Mouse (Mus musculus): ENCODE data around the gene Tchp. TPM values are rescaled to one million over a fixed set of nuclear protein-coding genes. Genes with fewer than 3 reads are reported as not detected.

The Tchp gene
- polyA plus RNA-seq, 1 experiment from 2014 or later, result 9.6 TPM

DNA sequence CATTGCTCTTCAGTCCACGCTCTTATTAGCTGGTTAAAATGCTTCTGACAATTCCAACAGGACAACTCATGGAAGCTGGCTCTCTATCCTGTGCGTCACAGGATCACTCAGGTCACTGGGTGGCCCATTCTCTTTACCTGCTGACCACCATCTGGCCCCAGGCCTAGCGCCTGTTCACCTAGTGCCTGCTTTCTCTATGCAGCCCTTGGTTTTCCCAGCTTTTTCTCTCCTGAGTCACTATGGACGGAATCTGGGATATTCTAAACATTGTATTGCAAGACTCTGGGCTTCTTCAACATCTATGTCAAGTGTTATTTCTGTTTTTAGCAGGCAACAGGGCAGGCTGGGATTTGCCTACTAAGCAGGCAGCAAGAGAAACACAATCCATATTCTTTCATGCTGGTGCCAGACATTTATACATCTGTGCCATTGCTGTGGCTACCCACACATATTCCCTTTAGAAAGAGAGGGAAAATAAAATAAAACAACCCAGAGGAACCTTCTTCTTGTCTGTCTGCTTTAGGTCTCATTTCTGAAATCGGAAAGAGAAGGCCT lies 52.1 kb downstream of the Tchp start:
- Histone ChIP-seq H3K4me2 (ENCODE audit: low read depth, low read length) (no peak overlapping the region), H3K36me3 (ENCODE audit: control insufficient read depth, insufficient read depth) (peaks cover 50% of the 10 kb centered on the region), H3K9me3 (replicated peaks; ENCODE audit: control insufficient read depth, low read length) (no peaks in the 10 kb centered on the region), H3K4me3 (ENCODE audit: low read length) (no peak overlapping the region), H3K4me1 (ENCODE audit: control insufficient read depth, insufficient read depth, low read length) (no peaks in the 10 kb centered on the region), H3K9ac (ENCODE audit: low read length) (no peak overlapping the region), H3K27me3 (ENCODE audit: control insufficient read depth, insufficient read depth, low read length) (no peaks in the 10 kb centered on the region), H3K27ac (ENCODE audit: low read length) (no peak overlapping the region)
- 90% methylated on average over 5 of the region's 5 CpGs for WGBS
- no peak for ATAC-seq (replicated peaks; ENCODE audit: extremely low read depth, insufficient read depth, low FRiP score)

DNA sequence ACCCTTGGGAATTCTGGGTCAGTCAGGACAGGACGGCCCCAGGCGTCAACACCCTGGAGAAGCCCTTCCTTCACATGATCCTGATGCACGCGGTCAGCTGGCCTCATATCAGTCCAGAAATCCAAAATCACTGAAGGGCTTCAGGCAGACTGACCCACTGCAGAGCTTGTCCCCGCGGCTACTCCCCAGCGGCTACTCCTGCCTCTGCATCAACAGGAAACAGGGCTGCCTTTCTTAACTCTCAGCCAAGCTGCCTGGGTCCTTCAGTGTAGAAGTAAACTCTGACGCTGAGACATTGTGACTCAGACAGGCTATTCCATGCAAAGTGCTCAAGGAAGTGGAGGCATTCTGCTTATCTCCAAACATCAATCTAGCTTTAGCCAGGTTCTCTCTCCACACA lies 54.4 kb downstream of the Tchp start:
- no peaks in the 10 kb centered on the region for H3K27me3 ChIP-seq (ENCODE audit: control insufficient read depth, insufficient read depth, low read length)
- H3K4me2 ChIP-seq (ENCODE audit: low read depth, low read length), result no peak overlapping the region
- no peak overlapping the region for H3K27ac ChIP-seq (ENCODE audit: low read length)
- H3K9ac ChIP-seq (ENCODE audit: low read length), result no peak overlapping the region
- H3K4me1 ChIP-seq (ENCODE audit: control insufficient read depth, insufficient read depth, low read length), result no peaks in the 10 kb centered on the region
- no peak overlapping the region for H3K4me3 ChIP-seq (ENCODE audit: low read length)
- peaks cover 49% of the 10 kb centered on the region for H3K36me3 ChIP-seq (ENCODE audit: control insufficient read depth, insufficient read depth)
- ATAC-seq (replicated peaks; ENCODE audit: extremely low read depth, insufficient read depth, low FRiP score), result peak; percentile 43; the same call in 1 of the 2 replicates
- no peaks in the 10 kb centered on the region for H3K9me3 ChIP-seq (replicated peaks; ENCODE audit: control insufficient read depth, low read length)
- WGBS, result 44% methylated on average over 8 of the region's 8 CpGs

DNA sequence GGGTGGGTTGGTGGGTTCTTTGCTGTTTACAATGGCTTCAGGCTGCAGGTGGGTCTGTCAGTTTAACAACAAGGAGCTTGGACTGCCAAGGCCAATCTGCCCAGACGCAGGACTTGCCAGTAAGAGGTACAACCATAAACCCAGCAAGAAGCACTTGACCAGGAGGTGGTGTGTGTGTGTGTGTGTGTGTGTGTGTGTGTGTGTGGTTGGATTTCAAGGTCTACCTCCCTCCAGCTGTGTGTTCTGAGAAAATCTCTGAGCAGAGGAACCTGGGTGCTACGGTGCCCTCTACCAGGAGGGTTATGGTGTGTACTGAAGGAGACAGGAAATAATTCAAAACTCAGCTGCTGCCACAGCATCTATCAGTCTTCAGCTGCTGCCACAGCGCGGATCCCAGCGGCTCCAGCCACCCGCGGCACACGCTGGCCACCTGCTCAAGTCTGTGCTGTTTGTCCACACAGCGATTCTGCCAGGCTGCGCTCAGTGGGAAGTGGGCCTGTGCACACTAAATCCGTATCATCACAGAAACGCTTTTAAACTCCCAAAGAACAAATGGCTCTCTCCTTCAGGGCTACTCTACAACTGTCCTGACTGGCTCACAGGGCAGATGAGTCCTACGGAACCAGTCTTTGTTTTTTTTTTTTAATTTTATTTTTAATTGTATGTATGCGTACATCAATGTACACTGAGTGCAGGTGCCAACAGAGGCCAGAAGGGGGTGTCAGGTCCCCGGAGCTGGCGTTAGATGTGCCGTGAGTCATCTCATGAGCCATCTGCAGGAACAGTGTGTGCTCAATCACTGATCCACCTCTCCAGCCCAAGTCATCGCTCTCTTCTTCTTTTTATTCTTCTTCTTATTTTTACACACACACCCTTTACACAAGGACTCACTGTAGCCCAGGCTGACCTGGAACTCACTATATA lies 57.5 kb downstream of the Tchp start:
- no peak for ATAC-seq (replicated peaks; ENCODE audit: extremely low read depth, insufficient read depth, low FRiP score)
- 90% methylated on average over 18 of the region's 18 CpGs for WGBS
- H3K27ac ChIP-seq (ENCODE audit: low read length), result no peak overlapping the region
- no peak overlapping the region for H3K4me3 ChIP-seq (ENCODE audit: low read length)
- 0 out of 2 replicates have a peak, but pooled peaks cover 3% of the 10 kb centered on the region for H3K4me1 ChIP-seq (ENCODE audit: control insufficient read depth, insufficient read depth, low read length)
- H3K9ac ChIP-seq (ENCODE audit: low read length), result no peak overlapping the region
- H3K36me3 ChIP-seq (ENCODE audit: control insufficient read depth, insufficient read depth), result peaks cover 34% of the 10 kb centered on the region
- H3K27me3 ChIP-seq (ENCODE audit: control insufficient read depth, insufficient read depth, low read length), result no peaks in the 10 kb centered on the region
- no peaks in the 10 kb centered on the region for H3K9me3 ChIP-seq (replicated peaks; ENCODE audit: control insufficient read depth, low read length)
- no peak overlapping the region for H3K4me2 ChIP-seq (ENCODE audit: low read depth, low read length)

DNA sequence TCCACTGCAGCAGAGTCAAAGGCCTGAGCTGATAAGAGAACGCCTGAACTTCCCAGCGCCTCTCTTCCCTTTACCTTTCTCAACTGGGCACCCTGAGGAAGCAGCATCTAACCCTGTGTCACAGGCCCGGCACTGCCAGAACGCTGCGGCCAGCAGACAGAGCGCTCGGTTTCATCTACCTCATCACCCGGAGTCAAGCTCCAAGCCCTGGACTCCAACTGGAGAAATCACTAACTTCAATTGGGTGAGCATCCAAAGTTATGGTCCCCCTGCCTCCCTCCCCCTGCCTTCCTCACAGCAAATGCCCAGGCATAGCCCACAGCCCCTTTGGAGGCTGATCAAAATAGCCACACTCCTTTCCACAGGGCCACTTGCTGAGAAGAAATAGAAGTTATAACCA lies 59.1 kb downstream of the Tchp start:
- H3K4me3 ChIP-seq (ENCODE audit: low read length), result no peak overlapping the region
- no peaks in the 10 kb centered on the region for H3K9me3 ChIP-seq (replicated peaks; ENCODE audit: control insufficient read depth, low read length)
- peaks cover 28% of the 10 kb centered on the region for H3K36me3 ChIP-seq (ENCODE audit: control insufficient read depth, insufficient read depth)
- no peak overlapping the region for H3K4me2 ChIP-seq (ENCODE audit: low read depth, low read length)
- H3K9ac ChIP-seq (ENCODE audit: low read length), result no peak overlapping the region
- ATAC-seq (replicated peaks; ENCODE audit: extremely low read depth, insufficient read depth, low FRiP score), result no peak
- 79% methylated on average over 8 of the region's 8 CpGs for WGBS
- H3K4me1 ChIP-seq (ENCODE audit: control insufficient read depth, insufficient read depth, low read length), result peaks cover 6% of the 10 kb centered on the region; the same call in 1 of the 2 replicates
- no peaks in the 10 kb centered on the region for H3K27me3 ChIP-seq (ENCODE audit: control insufficient read depth, insufficient read depth, low read length)
- H3K27ac ChIP-seq (ENCODE audit: low read length), result no peak overlapping the region

DNA sequence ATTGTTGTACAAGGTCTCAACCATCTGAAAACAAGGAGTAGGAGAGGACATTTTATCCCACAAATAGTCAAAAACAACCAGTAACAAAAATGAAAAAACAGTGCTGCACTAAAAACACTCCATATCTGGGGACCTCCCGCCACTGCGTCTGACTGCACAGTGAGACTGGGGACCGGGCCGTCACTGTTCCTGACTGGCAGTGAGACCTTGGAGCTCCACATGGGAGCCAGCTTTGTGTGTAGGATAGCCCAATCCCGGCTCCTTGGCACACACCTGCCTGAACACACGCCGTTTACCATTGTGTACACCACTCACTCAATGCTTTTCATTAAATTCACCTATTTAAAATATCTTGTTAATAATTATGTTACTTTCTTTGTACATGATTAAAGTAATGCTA lies 59.6 kb downstream of the Tchp start:
- Histone ChIP-seq H3K36me3 (ENCODE audit: control insufficient read depth, insufficient read depth) (peaks cover 28% of the 10 kb centered on the region), H3K9me3 (replicated peaks; ENCODE audit: control insufficient read depth, low read length) (no peaks in the 10 kb centered on the region), H3K27ac (ENCODE audit: low read length) (no peak overlapping the region), H3K4me2 (ENCODE audit: low read depth, low read length) (no peak overlapping the region), H3K27me3 (ENCODE audit: control insufficient read depth, insufficient read depth, low read length) (no peaks in the 10 kb centered on the region), H3K9ac (ENCODE audit: low read length) (no peak overlapping the region), H3K4me1 (ENCODE audit: control insufficient read depth, insufficient read depth, low read length) (peaks cover 10% of the 10 kb centered on the region; the same call in 1 of the 2 replicates), H3K4me3 (ENCODE audit: low read length) (no peak overlapping the region)
- 88% methylated on average over 7 of the region's 7 CpGs for WGBS
- ATAC-seq (replicated peaks; ENCODE audit: extremely low read depth, insufficient read depth, low FRiP score), result no peak

DNA sequence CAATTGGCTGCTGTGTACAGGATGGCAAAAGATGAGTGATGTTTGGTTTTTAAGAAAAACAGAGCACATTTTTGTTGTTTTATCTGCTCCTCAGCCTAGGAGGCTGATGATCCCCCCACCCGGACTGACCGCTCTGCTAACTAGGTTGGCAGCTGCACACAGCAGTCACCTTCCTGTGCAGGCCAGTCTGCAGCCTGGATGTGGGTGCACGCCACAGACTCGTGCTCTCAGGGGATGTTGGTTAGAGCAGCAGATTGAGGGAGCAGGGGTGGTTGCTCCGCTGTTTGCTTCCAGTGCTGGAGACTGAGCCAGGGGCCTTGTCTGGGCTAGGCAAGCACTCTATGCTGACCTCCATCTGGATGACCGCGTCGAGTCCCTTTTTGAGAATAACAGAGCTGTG lies 62.2 kb downstream of the Tchp start:
- Histone ChIP-seq H3K4me3 (ENCODE audit: low read length) (no peak overlapping the region), H3K4me2 (ENCODE audit: low read depth, low read length) (no peak overlapping the region), H3K9me3 (replicated peaks; ENCODE audit: control insufficient read depth, low read length) (no peaks in the 10 kb centered on the region), H3K27ac (ENCODE audit: low read length) (no peak overlapping the region), H3K36me3 (ENCODE audit: control insufficient read depth, insufficient read depth) (peaks cover 9% of the 10 kb centered on the region), H3K27me3 (ENCODE audit: control insufficient read depth, insufficient read depth, low read length) (no peaks in the 10 kb centered on the region), H3K9ac (ENCODE audit: low read length) (no peak overlapping the region), H3K4me1 (ENCODE audit: control insufficient read depth, insufficient read depth, low read length) (peaks cover 15% of the 10 kb centered on the region)
- WGBS, result 87% methylated on average over 8 of the region's 8 CpGs
- ATAC-seq (replicated peaks; ENCODE audit: extremely low read depth, insufficient read depth, low FRiP score), result no peak

DNA sequence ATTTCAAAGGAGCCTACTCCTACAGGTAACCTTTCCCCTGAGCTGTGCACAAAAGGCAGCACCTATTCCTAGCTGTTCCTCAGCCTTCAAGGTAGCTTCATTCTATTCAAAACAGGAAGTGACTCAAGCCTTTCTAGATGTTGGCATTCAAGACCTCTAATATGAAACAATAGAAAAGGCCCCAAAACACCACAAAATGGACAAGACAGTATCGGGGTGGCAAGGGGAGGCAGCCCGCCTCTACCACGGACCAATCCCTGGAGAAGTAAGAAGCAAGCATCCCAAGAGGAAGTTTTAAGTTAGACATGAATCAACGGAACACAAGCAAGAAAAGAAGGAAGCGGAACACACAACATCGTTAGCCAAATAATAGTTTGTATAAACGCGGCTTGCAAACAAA lies 64.2 kb downstream of the Tchp start:
- Histone ChIP-seq H3K9ac (ENCODE audit: low read length) (peak overlapping the region; percentile 98), H3K4me2 (ENCODE audit: low read depth, low read length) (peak overlapping the region; percentile 78), H3K4me3 (ENCODE audit: low read length) (peak overlapping the region; percentile 86), H3K36me3 (ENCODE audit: control insufficient read depth, insufficient read depth) (no peaks in the 10 kb centered on the region), H3K4me1 (ENCODE audit: control insufficient read depth, insufficient read depth, low read length) (peaks cover 25% of the 10 kb centered on the region), H3K27ac (ENCODE audit: low read length) (no peak overlapping the region; the same call in 1 of the 2 replicates), H3K9me3 (replicated peaks; ENCODE audit: control insufficient read depth, low read length) (no peaks in the 10 kb centered on the region), H3K27me3 (ENCODE audit: control insufficient read depth, insufficient read depth, low read length) (no peaks in the 10 kb centered on the region)
- no peak for ATAC-seq (replicated peaks; ENCODE audit: extremely low read depth, insufficient read depth, low FRiP score)
- WGBS, result 69% methylated on average over 8 of the region's 8 CpGs
